Mouse (Mus musculus) MEL (cell line): Measurements from ENCODE around the gene Adam10.

Experiments
- CTCF ChIP-seq, 3 experiments: IDR thresholded peaks in 2 of 3; conservative IDR thresholded peaks in 1 of 3; 2 replicates each; pipeline ENCODE4 v1.5.1; 2011 to 2012; ENCODE audit warnings: low read length in 3 of 3, low read depth in 2 of 3, mild to moderate bottlenecking in 2 of 3, improper control_type of control experiment in 1 of 3, inconsistent platforms in 1 of 3, mixed read lengths in 1 of 3, moderate library complexity in 1 of 3; ENCODE audit not compliant: control insufficient read depth in 1 of 3, insufficient read depth in 1 of 3, poor library complexity in 1 of 3, severe bottlenecking in 1 of 3
- EP300 ChIP-seq, 2 experiments: IDR thresholded peaks; 2 replicates each; pipeline ENCODE4 v1.6.1; 2011; ENCODE audit warnings: improper control_type of control experiment in 2 of 2, low read length in 2 of 2, low read depth in 1 of 2, mild to moderate bottlenecking in 1 of 2
- MAX ChIP-seq: IDR thresholded peaks from 2 replicates; pipeline ENCODE4 v1.6.1; 2011; ENCODE audit warnings: low read length, improper control_type of control experiment
- RCOR1 ChIP-seq: IDR thresholded peaks from 2 replicates; pipeline ENCODE4 v1.6.1; 2012; ENCODE audit warnings: low read depth, mild to moderate bottlenecking, inconsistent platforms, low read length, improper control_type of control experiment
- TCF12 ChIP-seq: IDR thresholded peaks from 2 replicates; pipeline ENCODE4 v1.6.1; 2014; ENCODE audit warnings: low read depth, mild to moderate bottlenecking, inconsistent platforms, low read length, improper control_type of control experiment, moderate library complexity
- ZNF384 ChIP-seq: IDR thresholded peaks from 2 replicates; pipeline ENCODE4 v1.6.1; 2012; ENCODE audit warnings: low read depth, mild to moderate bottlenecking, inconsistent platforms, low read length, improper control_type of control experiment

GRCm38 (mm10) chr9:70760974-70761373, 82.2 kb downstream of the Adam10 start:
- no peak for TF ChIP-seq ZNF384
- no peak for TF ChIP-seq CTCF (IDR thresholded peaks at IDR 0.05 in 2 of 3, conservative IDR thresholded peaks at IDR 0.05 in 1 of 3; ENCODE audit: control insufficient read depth in 1 of 3, insufficient read depth in 1 of 3, low read depth in 2 of 3, low read length in 3 of 3, poor library complexity in 1 of 3, severe bottlenecking in 1 of 3)
- TF ChIP-seq RCOR1, result no peak
- no peak for TF ChIP-seq EP300 (IDR thresholded peaks at IDR 0.05; ENCODE audit: low read depth in 1 of 2, low read length in 2 of 2)
- TF ChIP-seq TCF12, result no peak
- no peak for TF ChIP-seq MAX
